ENCODE assay signal across 13 mouse cellular contexts in genomic region chr12:71956980-71957379, GRCm38 (mm10).
DNase-seq lines count a peak whose midpoint lies in the region; ATAC-seq and TF ChIP-seq lines count a peak whose summit lies in the region.
"Had no signal": no experiment of that assay in that cellular context is flagged by ENCODE, and none has a peak within 500 bp of the region (broad histone marks: within the 10 kb centered on the region; RNA-seq: fewer than 3 reads in every experiment).

No protein-coding gene starts in this region.

- H3K27ac ChIP-seq in left cerebral cortex, adult 2 months: peak overlapping the region; percentile 24; the same call in 1 of the 2 replicates
- peak overlapping the region; percentile 5; the same call in 1 of the 2 replicates for H3K27ac ChIP-seq in forebrain, embryonic 16.5 days (ENCODE audit: low read length)
- no peak overlapping the region for H3K27ac ChIP-seq in hindbrain, embryonic 16.5 days (ENCODE audit: low read depth, low read length)
- no peak overlapping the region for H3K27ac ChIP-seq in kidney, embryonic 16.5 days (ENCODE audit: low read length)
- H3K27ac ChIP-seq: heart, embryonic 10.5 days had no signal

- H3K9ac ChIP-seq in forebrain, embryonic 16.5 days (replicated peaks; ENCODE audit: low read depth, low read length): no peak overlapping the region
- H3K9ac ChIP-seq in hindbrain, embryonic 16.5 days (ENCODE audit: low read depth, low read length): no peak overlapping the region
- H3K9ac ChIP-seq in kidney, embryonic 16.5 days (replicated peaks; ENCODE audit: low read length): no peak overlapping the region
- H3K9ac ChIP-seq: lung, embryonic 14.5 days had no signal

- no peaks in the 10 kb centered on the region for H3K9me3 ChIP-seq in forebrain, embryonic 16.5 days (ENCODE audit: control insufficient read depth, low read length)
- H3K9me3 ChIP-seq in hindbrain, embryonic 16.5 days (ENCODE audit: control insufficient read depth, low read length): no peaks in the 10 kb centered on the region
- no peaks in the 10 kb centered on the region for H3K9me3 ChIP-seq in kidney, embryonic 16.5 days (ENCODE audit: low read length)
- H3K9me3 ChIP-seq: heart, embryonic 10.5 days had no signal

- H3K27me3 ChIP-seq in forebrain, embryonic 16.5 days (replicated peaks; ENCODE audit: control insufficient read depth, insufficient read depth, low read length): no peaks in the 10 kb centered on the region
- H3K27me3 ChIP-seq in hindbrain, embryonic 16.5 days (replicated peaks; ENCODE audit: control insufficient read depth, insufficient read depth, low read length): no peaks in the 10 kb centered on the region
- no peaks in the 10 kb centered on the region for H3K27me3 ChIP-seq in kidney, embryonic 16.5 days (ENCODE audit: insufficient read depth, low read length)

- H3K4me1 ChIP-seq in forebrain, embryonic 16.5 days (replicated peaks; ENCODE audit: control insufficient read depth, insufficient read depth, low read length): peaks cover 48% of the 10 kb centered on the region
- H3K4me1 ChIP-seq in hindbrain, embryonic 16.5 days (ENCODE audit: control insufficient read depth, insufficient read depth, low read depth, low read length): peaks cover 11% of the 10 kb centered on the region; the same call in 1 of the 2 replicates
- peaks cover 5% of the 10 kb centered on the region; the same call in 1 of the 2 replicates for H3K4me1 ChIP-seq in kidney, embryonic 16.5 days (ENCODE audit: insufficient read depth, low read length)

- DNase-seq in left cerebral cortex, adult 2 months (ENCODE audit: extremely low spot score in 1 of 2, low spot score in 2 of 2): no peak
- DNase-seq in left cerebral cortex, postnatal 10 days (ENCODE audit: extremely low spot score in 1 of 2, low spot score in 2 of 2): no peak
- DNase-seq in retina, embryonic 14.5 days (ENCODE audit: low spot score): peak; percentile 66
- DNase-seq in lung, postnatal 14 days: no peak
- DNase-seq: adrenal gland, postnatal 36 days; kidney, adult 9 months; liver; lung, embryonic 14.5 days had no signal

- ATAC-seq in forebrain, embryonic 16.5 days: peak; percentile 80
- peak; percentile 73 for ATAC-seq in hindbrain, embryonic 16.5 days
- no peak for ATAC-seq in kidney, embryonic 16.5 days (ENCODE audit: low FRiP score, low TSS enrichment)
- ATAC-seq: activated CD4-positive, CD25-positive, alpha-beta regulatory T cell, adult 4 months had no signal

- no peak overlapping the region for H3K4me2 ChIP-seq in forebrain, embryonic 16.5 days (ENCODE audit: low read length)
- no peak overlapping the region for H3K4me2 ChIP-seq in hindbrain, embryonic 16.5 days (ENCODE audit: low read length)
- H3K4me2 ChIP-seq in kidney, embryonic 16.5 days (replicated peaks; ENCODE audit: low read depth, low read length): no peak overlapping the region
- H3K4me2 ChIP-seq: lung, embryonic 14.5 days had no signal

- no peak overlapping the region for H3K4me3 ChIP-seq in left cerebral cortex, adult 2 months
- H3K4me3 ChIP-seq in forebrain, embryonic 16.5 days (replicated peaks; ENCODE audit: low read length): no peak overlapping the region
- no peak overlapping the region for H3K4me3 ChIP-seq in hindbrain, embryonic 16.5 days (ENCODE audit: low read length)
- H3K4me3 ChIP-seq in kidney, embryonic 16.5 days (ENCODE audit: low read length): no peak overlapping the region
- H3K4me3 ChIP-seq: heart, embryonic 10.5 days had no signal

- no peak for TF ChIP-seq CTCF in left cerebral cortex, adult 2 months (IDR thresholded peaks at IDR 0.05)

- intact Hi-C loops in left cerebral cortex, adult 2 months (cut with DNase I): no loop called here
- intact Hi-C loops in left cerebral cortex, postnatal 10 days (cut with DNase I): no loop called here

- H3K36me3 ChIP-seq in forebrain, embryonic 16.5 days (ENCODE audit: control insufficient read depth, insufficient read depth): peaks cover 24% of the 10 kb centered on the region
- H3K36me3 ChIP-seq in hindbrain, embryonic 16.5 days (ENCODE audit: control insufficient read depth, insufficient read depth, low read length): peaks cover 21% of the 10 kb centered on the region
- H3K36me3 ChIP-seq in kidney, embryonic 16.5 days (ENCODE audit: insufficient read depth, low read length): peaks cover 8% of the 10 kb centered on the region

- 24% methylated on average over 6 of the region's 6 CpGs for WGBS in forebrain, embryonic 16.5 days
- WGBS in hindbrain, embryonic 16.5 days: 22% methylated on average over 6 of the region's 6 CpGs
- 72% methylated on average over 6 of the region's 6 CpGs for WGBS in kidney, embryonic 16.5 days

Comparison
In these comparisons a context has a peak if more than half of its experiments do, and no peak if none do; other contexts are left out.
1. H3K27ac ChIP-seq: peak in left cerebral cortex, adult 2 months (single experiment) and forebrain, embryonic 16.5 days (single experiment); none in hindbrain, embryonic 16.5 days (single experiment) and kidney, embryonic 16.5 days (single experiment).